Mouse (Mus musculus): Measurements from ENCODE around the gene Hic2. TPM values are rescaled to one million over a fixed set of nuclear protein-coding genes. Genes with fewer than 3 reads are reported as not detected.

Gene Hic2
- total and polyA plus RNA-seq, 3 experiments: 5.9 to 9.5 TPM; not detected in 1

- TF ChIP-seq MEF2A (IDR thresholded peaks at IDR 0.05; ENCODE audit: extremely low read depth, insufficient replicate concordance, low read depth, low read length, poor library complexity, severe bottlenecking) (no peak), POLR2AphosphoS5 (IDR thresholded peaks at IDR 0.05; ENCODE audit: borderline replicate concordance, low read depth, low read length) (no peak), BHLHE40 (IDR thresholded peaks at IDR 0.05; ENCODE audit: borderline replicate concordance, low read depth, low read length) (peak; percentile 65; the same call in 1 of the 2 replicates), UBTF (IDR thresholded peaks at IDR 0.05; ENCODE audit: borderline replicate concordance, insufficient read depth, low read depth, low read length) (no peak), SMC3 (IDR thresholded peaks at IDR 0.05; ENCODE audit: low read depth, low read length) (no peak), ELF1 (IDR thresholded peaks at IDR 0.05; ENCODE audit: low read depth, low read length) (no peak), E2F4 (IDR thresholded peaks at IDR 0.05; ENCODE audit: borderline replicate concordance, low read depth, low read length) (no peak), EP300 (IDR thresholded peaks at IDR 0.05; ENCODE audit: low read depth in 1 of 2, low read length in 2 of 2) (peak; percentile 46 to 68)
Measured at GRCm38 (mm10) chr16:17267937-17268336, 34.6 kb downstream of the Hic2 start (continued).

- peak; percentile 53 for DNase-seq (ENCODE audit: low read depth, low spot score)
- Histone ChIP-seq H3K27me3 (ENCODE audit: control insufficient read depth in 1 of 2, insufficient read depth in 2 of 2, low read length in 2 of 2) (no peaks in the 10 kb centered on the region), H3K4me1 (ENCODE audit: control insufficient read depth in 1 of 2, insufficient read depth in 2 of 2, low read length in 2 of 2) (peaks cover 4 to 22% of the 10 kb centered on the region in 2 experiments), H3K79me2 (ENCODE audit: control insufficient read depth, insufficient read depth, low read length, poor library complexity) (no peaks in the 10 kb centered on the region; the same call in 1 of the 2 replicates), H3K4me3 (ENCODE audit: control insufficient read depth in 1 of 2, insufficient read depth in 1 of 2, low read depth in 2 of 2, low read length in 2 of 2) (no peak overlapping the region), H3K9me3 (replicated peaks; ENCODE audit: insufficient read depth, low read length) (no peaks in the 10 kb centered on the region), H3K9ac (ENCODE audit: control insufficient read depth, low read depth, low read length, poor library complexity, severe bottlenecking) (no peak overlapping the region), H3K27ac (ENCODE audit: control insufficient read depth, low read depth, low read length) (0 out of 2 replicates have a peak overlapping the region, but pooled peaks have one; percentile 11), H3K36me3 (ENCODE audit: control insufficient read depth in 1 of 2, insufficient read depth in 2 of 2, low read length in 2 of 2) (peaks cover 0 to 12% of the 10 kb centered on the region in 2 experiments; a peak in 2 of 4 replicates)
- TF ChIP-seq GABPA (IDR thresholded peaks at IDR 0.05; ENCODE audit: low read depth, low read length): no peak
- 0 out of 4 replicates have a peak, but pooled peaks of 1 of the 2 experiments have one; percentile 10 for TF ChIP-seq EP300 (IDR thresholded peaks at IDR 0.05; ENCODE audit: low read depth in 1 of 2, low read length in 2 of 2)
- TF ChIP-seq E2F4 (IDR thresholded peaks at IDR 0.05; ENCODE audit: borderline replicate concordance, low read depth, low read length): no peak
- TF ChIP-seq MXI1 (IDR thresholded peaks at IDR 0.05; ENCODE audit: low read depth, low read length): no peak
- no peak for TF ChIP-seq MAZ (IDR thresholded peaks at IDR 0.05; ENCODE audit: low read depth, low read length)
- no peak for TF ChIP-seq MEF2A (IDR thresholded peaks at IDR 0.05; ENCODE audit: extremely low read depth, insufficient replicate concordance, low read depth, low read length, poor library complexity, severe bottlenecking)
- TF ChIP-seq NRF1 (IDR thresholded peaks at IDR 0.05; ENCODE audit: insufficient read depth, low read depth, low read length, poor library complexity, severe bottlenecking): no peak
- no peak for TF ChIP-seq ZC3H11A (IDR thresholded peaks at IDR 0.05; ENCODE audit: low read depth, low read length)
- TF ChIP-seq CHD1 (IDR thresholded peaks at IDR 0.05; ENCODE audit: low read depth, low read length): no peak
- TF ChIP-seq ZMIZ1 (IDR thresholded peaks at IDR 0.05; ENCODE audit: low read depth, low read length): no peak
- no peak for TF ChIP-seq JUND (IDR thresholded peaks at IDR 0.05; ENCODE audit: low read depth, low read length)
- TF ChIP-seq GATA1 (IDR thresholded peaks at IDR 0.05; ENCODE audit: low read depth, low read length): peak; percentile 47; the same call in 1 of the 2 replicates
- no peak for TF ChIP-seq TAL1 (IDR thresholded peaks at IDR 0.05; ENCODE audit: low read length)
- TF ChIP-seq POLR2AphosphoS5 (IDR thresholded peaks at IDR 0.05; ENCODE audit: borderline replicate concordance, low read depth, low read length): no peak
- no peak for TF ChIP-seq KAT2A (conservative IDR thresholded peaks at IDR 0.05; ENCODE audit: low read depth, low read length)
- TF ChIP-seq CHD2 (IDR thresholded peaks at IDR 0.05; ENCODE audit: low read length): no peak
- no peak for TF ChIP-seq SIN3A (IDR thresholded peaks at IDR 0.05; ENCODE audit: low read length)
- TF ChIP-seq UBTF (IDR thresholded peaks at IDR 0.05; ENCODE audit: borderline replicate concordance, insufficient read depth, low read depth, low read length): no peak
- TF ChIP-seq MYB (IDR thresholded peaks at IDR 0.05; ENCODE audit: low read depth, low read length): no peak
- TF ChIP-seq USF2 (IDR thresholded peaks at IDR 0.05; ENCODE audit: borderline replicate concordance in 1 of 2, insufficient read depth in 1 of 2, low read depth in 1 of 2, low read length in 2 of 2): no peak
- peak; percentile 71 for TF ChIP-seq TCF12 (IDR thresholded peaks at IDR 0.05; ENCODE audit: low read depth, low read length)
- no peak for TF ChIP-seq SMC3 (IDR thresholded peaks at IDR 0.05; ENCODE audit: low read depth, low read length)
- TF ChIP-seq MYC (IDR thresholded peaks at IDR 0.05; ENCODE audit: low read depth, low read length): no peak
- no peak for TF ChIP-seq MAX (IDR thresholded peaks at IDR 0.05; ENCODE audit: low read length)
- no peak for TF ChIP-seq BHLHE40 (IDR thresholded peaks at IDR 0.05; ENCODE audit: borderline replicate concordance, low read depth, low read length)
- TF ChIP-seq TBP (IDR thresholded peaks at IDR 0.05; ENCODE audit: low read depth, low read length): no peak
Measured at GRCm38 (mm10) chr16:17269872-17270271, 36.5 kb downstream of the Hic2 start.
